Mouse (Mus musculus) limb, embryonic 13.5 days (tissue): ENCODE results near the gene Olfr360. TPM values are rescaled to one million over a fixed set of nuclear protein-coding genes. Genes with fewer than 3 reads are reported as not detected.
"Not testable (repeated sequence)": the region's sequence is repeated elsewhere in the genome, so short reads cannot be mapped to it uniquely, and the experiment has no call there.

Experiments
- ATAC-seq: fragments of 200-750 bp; cut with Nextera tagmentation; 2 replicates; pipeline ENCODE4 v1.8.0; 2017; ENCODE audit warnings: low read depth, moderate number of reproducible peaks, moderate TSS enrichment; ENCODE audit not compliant: low FRiP score
- H3K27ac ChIP-seq: fragments of 300-500 bp; sonication (generic); 2 replicates; pipeline ENCODE4 v1.5.1; 2015; ENCODE audit warnings: inconsistent platforms, mild to moderate bottlenecking, moderate library complexity
- H3K27me3 ChIP-seq: fragments of 300-500 bp; sonication (generic); 2 replicates; pipeline ENCODE4 v1.6.1; 2015; ENCODE audit warnings: mild to moderate bottlenecking, inconsistent platforms
- H3K36me3 ChIP-seq: fragments of 300-500 bp; sonication (generic); 2 replicates; pipeline ENCODE4 v1.6.1; 2015; ENCODE audit warnings: inconsistent platforms, mild to moderate bottlenecking, moderate library complexity
- H3K4me1 ChIP-seq: fragments of 300-500 bp; sonication (generic); 2 replicates; pipeline ENCODE4 v1.6.1; 2015; ENCODE audit warnings: inconsistent platforms
- H3K4me2 ChIP-seq: fragments of 300-500 bp; sonication (generic); replicated peaks from 2 replicates; pipeline ENCODE4 v1.6.1; 2015; ENCODE audit warnings: inconsistent platforms, mild to moderate bottlenecking, moderate library complexity
- H3K4me3 ChIP-seq: fragments of 300-500 bp; sonication (generic); 2 replicates; pipeline ENCODE4 v1.5.1; 2015; ENCODE audit warnings: moderate library complexity, mild to moderate bottlenecking, inconsistent platforms
- H3K9ac ChIP-seq: fragments of 300-500 bp; sonication (generic); 2 replicates; pipeline ENCODE4 v1.6.1; 2015; ENCODE audit warnings: mild to moderate bottlenecking, inconsistent platforms
- H3K9me3 ChIP-seq: fragments of 300-500 bp; sonication (generic); 2 replicates; pipeline ENCODE4 v1.6.1; 2016; ENCODE audit warnings: inconsistent platforms
- WGBS: fragments of 180-500 bp; shearing (Covaris S2); methylation state at CpG from one replicate; pipeline ENCODE4 v1.1.7; 2015; 5-methylcytosine and 5-hydroxymethylcytosine counted together
- polyA plus RNA-seq: library from polyadenylated mRNA; unstranded; fragments of >200 nt; fragmentation: Nextera tagmentation; extraction: Ambion mirVana; gene quantifications from 2 replicates; pipeline ENCODE4 v1.2.1, GENCODE M21; 2015

The Olfr360 gene
- not detected in 2 replicates for polyA plus RNA-seq

DNA sequence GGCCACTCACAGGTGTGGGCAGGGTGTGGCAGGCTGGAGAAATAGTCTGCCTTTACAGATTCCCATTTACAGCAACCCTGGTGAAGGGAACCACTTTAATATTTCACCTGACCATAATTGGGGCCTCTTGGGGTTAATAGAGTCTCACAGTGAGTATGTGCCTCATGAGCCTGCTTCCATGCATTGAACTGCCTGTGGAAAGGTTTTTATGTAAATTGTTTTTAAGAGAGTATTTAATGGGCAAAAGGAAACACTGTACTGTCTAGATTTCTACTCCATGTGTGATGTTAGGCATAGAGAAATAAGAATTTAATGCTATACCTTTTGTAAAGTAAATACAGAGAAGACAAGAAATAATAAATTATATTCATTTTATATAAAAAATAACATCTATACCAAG is at the start of gene Olfr360:
Olfr360 (plus strand) TSS at position 301 of the 400 bp plus-strand sequence.
- Histone ChIP-seq H3K4me1 (no peaks in the 10 kb centered on the region), H3K27me3 (no peaks in the 10 kb centered on the region), H3K27ac (no peak within 1 kb of the TSS), H3K36me3 (no peaks in the 10 kb centered on the region), H3K9ac (no peak within 1 kb of the TSS), H3K9me3 (peaks cover 5% of the 10 kb centered on the region; the same call in 1 of the 2 replicates), H3K4me2 (no peak within 1 kb of the TSS), H3K4me3 (no peak within 1 kb of the TSS)
- no peak for ATAC-seq

- ATAC-seq, H3K4me3 ChIP-seq, H3K4me2 ChIP-seq, H3K4me1 ChIP-seq, H3K9ac ChIP-seq, H3K36me3 ChIP-seq, H3K27ac ChIP-seq, H3K9me3 ChIP-seq, H3K27me3 ChIP-seq: not testable (repeated sequence)
- 46% methylated on average over 1 of the region's 1 CpGs for WGBS
Measured at GRCm38 (mm10) chr2:37089190-37089589, 23.6 kb downstream of the Olfr360 start, which contains the start of gene Olfr361. TSS of gene Olfr361 (minus strand) at chr2:37089290.

DNA sequence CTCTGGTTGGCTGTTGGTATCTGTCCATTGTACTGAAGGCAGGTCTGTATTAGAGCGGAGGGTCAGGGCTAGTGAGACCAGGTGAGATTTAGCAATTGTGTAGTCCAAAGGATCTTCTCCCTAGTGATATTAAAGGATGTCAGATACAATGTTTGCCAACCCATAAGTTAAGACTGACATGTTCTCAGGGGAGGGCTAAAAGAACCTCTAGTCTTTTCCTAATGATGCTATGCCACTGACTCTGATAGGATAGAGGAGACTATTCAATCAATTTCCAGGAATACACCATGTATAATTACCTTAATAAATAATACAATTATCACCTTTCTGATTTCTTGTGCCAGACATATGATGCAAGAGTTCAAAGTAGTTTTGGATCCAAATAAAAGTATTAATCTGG is 52.3 kb downstream of the Olfr360 start, which contains the start of gene Olfr362:
Olfr362 (minus strand) TSS at position 101 of the 400 bp plus-strand sequence.
- H3K4me3 ChIP-seq, result no peak within 1 kb of the TSS
- H3K27me3 ChIP-seq, result no peaks in the 10 kb centered on the region
- peaks cover 19% of the 10 kb centered on the region for H3K9me3 ChIP-seq
- no peaks in the 10 kb centered on the region for H3K4me1 ChIP-seq
- no peak within 1 kb of the TSS for H3K4me2 ChIP-seq
- ATAC-seq, result no peak
- H3K9ac ChIP-seq, result no peak within 1 kb of the TSS
- no peaks in the 10 kb centered on the region for H3K36me3 ChIP-seq
- H3K27ac ChIP-seq, result no peak within 1 kb of the TSS
- WGBS, result 89% methylated on average over 1 of the region's 1 CpGs

Other genes starting within 250 kb of the Olfr360 start
- not detected in 2 replicates for gene Olfr3, start 248.7 kb upstream of the Olfr360 start, polyA plus RNA-seq
- gene Olfr350, start 219.4 kb upstream of the Olfr360 start, polyA plus RNA-seq, result not detected in 2 replicates
- gene Olfr351, start 203.1 kb upstream of the Olfr360 start, polyA plus RNA-seq, result not detected in 2 replicates
- gene Olfr352, start 197.3 kb upstream of the Olfr360 start, polyA plus RNA-seq, result not detected in 2 replicates
- gene Olfr353, start 172.8 kb upstream of the Olfr360 start, polyA plus RNA-seq, result not detected in 2 replicates
- not detected in 2 replicates for gene Olfr354, start 160.1 kb upstream of the Olfr360 start, polyA plus RNA-seq
- gene Olfr355, start 136.8 kb upstream of the Olfr360 start, polyA plus RNA-seq, result not detected in 2 replicates
- gene Olfr356, start 128.6 kb upstream of the Olfr360 start, polyA plus RNA-seq, result not detected in 2 replicates
- gene Olfr357, start 71.9 kb upstream of the Olfr360 start, polyA plus RNA-seq, result not detected in 2 replicates
- not detected in 2 replicates for gene Olfr358, start 56.4 kb upstream of the Olfr360 start, polyA plus RNA-seq
- gene Olfr361, start 23.5 kb downstream of the Olfr360 start, polyA plus RNA-seq, result not detected in 2 replicates
- not detected in 2 replicates for gene Olfr362, start 52.2 kb downstream of the Olfr360 start, polyA plus RNA-seq
- not detected in 2 replicates for gene Olfr364-ps1, start 73.6 kb downstream of the Olfr360 start, polyA plus RNA-seq
- gene Olfr365, start 122.5 kb downstream of the Olfr360 start, polyA plus RNA-seq, result not detected in 2 replicates
- gene Olfr366, start 145.8 kb downstream of the Olfr360 start, polyA plus RNA-seq, result not detected in 2 replicates